ENCODE assay signal across 8 mouse cellular contexts in genomic region chr8:107151212-107151920, GRCm38 (mm10). TPM values are rescaled to one million over a fixed set of nuclear protein-coding genes. Genes with fewer than 3 reads are reported as not detected.
DNase-seq lines count a peak whose midpoint lies in the region; ATAC-seq lines count a peak whose summit lies in the region.

No protein-coding gene starts in this region.

- peaks cover 17% of the 10 kb centered on the region for H3K36me3 ChIP-seq in embryonic facial prominence, embryonic 15.5 days
- peaks cover 33% of the 10 kb centered on the region for H3K36me3 ChIP-seq in liver, embryonic 13.5 days

- WGBS in embryonic facial prominence, embryonic 15.5 days, result 70% methylated on average over 7 of the region's 7 CpGs
- 44% methylated on average over 7 of the region's 7 CpGs for WGBS in liver, embryonic 13.5 days (ENCODE audit: insufficient replicate concordance)

- 0 out of 2 replicates have a peak overlapping the region, but pooled peaks have one; percentile 70 for H3K27ac ChIP-seq in embryonic facial prominence, embryonic 15.5 days (replicated peaks)
- peak overlapping the region; percentile 79; the same call in 1 of the 2 replicates for H3K27ac ChIP-seq in liver, embryonic 13.5 days

- peak overlapping the region; percentile 71 for H3K4me3 ChIP-seq in embryonic facial prominence, embryonic 15.5 days (replicated peaks)
- H3K4me3 ChIP-seq in liver, embryonic 13.5 days (replicated peaks), result peak overlapping the region; percentile 83

- H3K9me3 ChIP-seq in embryonic facial prominence, embryonic 15.5 days (replicated peaks), result no peaks in the 10 kb centered on the region
- no peaks in the 10 kb centered on the region for H3K9me3 ChIP-seq in liver, embryonic 13.5 days (replicated peaks)

- H3K27me3 ChIP-seq in embryonic facial prominence, embryonic 15.5 days, result no peaks in the 10 kb centered on the region
- H3K27me3 ChIP-seq in liver, embryonic 13.5 days, result no peaks in the 10 kb centered on the region

- H3K4me2 ChIP-seq in embryonic facial prominence, embryonic 15.5 days (replicated peaks), result peak overlapping the region; percentile 76
- peak overlapping the region; percentile 85 for H3K4me2 ChIP-seq in liver, embryonic 13.5 days

- no peak for ATAC-seq in embryonic facial prominence, embryonic 15.5 days (ENCODE audit: insufficient number of reproducible peaks, low FRiP score, low TSS enrichment, low read depth)
- ATAC-seq in liver, embryonic 13.5 days (ENCODE audit: low read depth), result no peak

- DNase-seq in embryo, embryonic 11 days, result peak; percentile 7
- DNase-seq in embryo, embryonic 10.5 days (ENCODE audit: low spot score), result no peak
- peak; percentile 28 for DNase-seq in 3T3-L1 (ENCODE audit: low read depth, low spot score)
- no peak for DNase-seq in liver, embryonic 13.5 days
- DNase-seq in natural killer cell, adult 2 months (ENCODE audit: low spot score in 2 of 2), result no peak
- DNase-seq in right cerebral cortex, postnatal 4 days, result no peak
- no peak for DNase-seq in B cell, adult 2 months

- H3K4me1 ChIP-seq in embryonic facial prominence, embryonic 15.5 days, result peaks cover 13% of the 10 kb centered on the region
- H3K4me1 ChIP-seq in liver, embryonic 13.5 days (replicated peaks), result peaks cover 29% of the 10 kb centered on the region

- H3K9ac ChIP-seq in embryonic facial prominence, embryonic 15.5 days, result peak overlapping the region; percentile 71
- peak overlapping the region; percentile 91 for H3K9ac ChIP-seq in liver, embryonic 13.5 days

RNA-seq across cellular contexts. Expression of gene Cyb5b, which starts 0.9 kb away (rescaled TPM):
- polyA plus RNA-seq in embryonic facial prominence, embryonic 15.5 days (2015; fragmentation: Nextera tagmentation; extraction: Ambion mirVana), result 66.7 and 67.5 TPM in 2 replicates
- polyA plus RNA-seq in liver, embryonic 13.5 days (2015; fragmentation: Nextera tagmentation; extraction: Ambion mirVana), result 32.8 and 41.4 TPM in 2 replicates

RNA-seq across cellular contexts. Expression of gene Terf2, which starts 55.0 kb away (rescaled TPM):
- polyA plus RNA-seq in embryonic facial prominence, embryonic 15.5 days (2015; fragmentation: Nextera tagmentation; extraction: Ambion mirVana), result 18.9 and 20.1 TPM in 2 replicates
- polyA plus RNA-seq in liver, embryonic 13.5 days (2015; fragmentation: Nextera tagmentation; extraction: Ambion mirVana), result 8.1 and 9.3 TPM in 2 replicates

Comparison
In these comparisons a context has a peak if more than half of its experiments do, and no peak if none do; other contexts are left out.
1. DNase-seq: peak in embryo, embryonic 11 days (single experiment) and 3T3-L1 (single experiment); none in embryo, embryonic 10.5 days (single experiment), liver, embryonic 13.5 days (single experiment), natural killer cell, adult 2 months (0 of 2), right cerebral cortex, postnatal 4 days (single experiment) and B cell, adult 2 months (0 of 2).